Mouse (Mus musculus) spleen, adult 2 months (tissue): ENCODE results near the gene Mocs1.

ENCODE experiments used
- CTCF ChIP-seq: fragments of 200-500 bp; IDR thresholded peaks from 2 replicates; pipeline ENCODE4 v1.5.1; 2011; ENCODE audit warnings: mild to moderate bottlenecking, inconsistent platforms; ENCODE audit not compliant: insufficient read depth, insufficient read length, insufficient replicate concordance; ENCODE audit errors: extremely low read depth
- POLR2A ChIP-seq: fragments of 200-500 bp; IDR thresholded peaks from 2 replicates; pipeline ENCODE4 v1.6.1; 2011; ENCODE audit warnings: low read depth, low read length, inconsistent platforms

DNA sequence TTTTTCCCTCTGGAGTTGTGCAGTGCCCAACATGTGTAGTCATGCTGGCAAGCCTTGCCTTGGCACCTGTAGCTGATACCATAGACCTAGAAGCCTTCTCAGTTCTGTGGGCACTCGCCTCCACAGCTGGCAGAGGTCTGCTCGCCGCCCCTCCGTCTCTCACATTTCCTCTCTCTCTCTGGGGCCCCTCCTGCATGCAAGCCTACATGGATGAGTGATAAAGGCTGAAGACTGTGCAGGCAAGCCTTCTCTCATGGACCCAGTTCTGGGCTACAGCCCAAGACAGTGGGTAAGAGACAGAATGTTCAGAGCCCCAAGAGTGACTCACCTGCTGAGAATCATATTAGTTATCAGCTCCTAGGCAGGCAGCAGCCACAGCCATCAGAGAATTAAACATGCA lies 45.9 kb downstream of the Mocs1 start:
- no peak for TF ChIP-seq CTCF
- no peak for TF ChIP-seq POLR2A
